Mouse (Mus musculus) heart, postnatal 0 days (tissue): ENCODE measurements at regions not wholly inside any gene's neighbourhood (a gene's known extent, or its start where the extent isn't known, plus 50 kb on each side); places are given as distances from the start of the nearest gene placed in this dataset.

ENCODE experiments used
- ATAC-seq: fragments of 200-750 bp; cut with Nextera tagmentation; 2 replicates; pipeline ENCODE4 v1.8.0; 2017; ENCODE audit warnings: low read depth, moderate number of reproducible peaks, moderate library complexity; ENCODE audit not compliant: insufficient read depth
- DNase-seq: peaks from one replicate; pipeline ENCODE4 v3.0.0-alpha.2; 2016; ENCODE audit warnings: low spot score
- H3K27ac ChIP-seq: fragments of 300-500 bp; sonication (generic); 2 replicates; pipeline ENCODE4 v1.5.1; 2014; ENCODE audit warnings: low read depth, mild to moderate bottlenecking
- H3K27me3 ChIP-seq: fragments of 300-500 bp; sonication (generic); 2 replicates; pipeline ENCODE4 v1.6.1; 2014; ENCODE audit warnings: low read length, mixed read lengths; ENCODE audit not compliant: control insufficient read depth, insufficient read depth
- H3K36me3 ChIP-seq: fragments of 300-500 bp; sonication (generic); replicated peaks from 2 replicates; pipeline ENCODE4 v1.6.1; 2014; ENCODE audit warnings: low read length, mixed read lengths; ENCODE audit not compliant: control insufficient read depth, insufficient read depth
- H3K4me1 ChIP-seq: fragments of 300-500 bp; sonication (generic); 2 replicates; pipeline ENCODE4 v1.6.1; 2014; ENCODE audit warnings: antibody characterized with exemption; ENCODE audit not compliant: control insufficient read depth, insufficient read depth
- H3K4me2 ChIP-seq: fragments of 300-500 bp; sonication (generic); 2 replicates; pipeline ENCODE4 v1.6.1; 2014; ENCODE audit warnings: low read depth, mild to moderate bottlenecking, low read length, moderate library complexity
- H3K4me3 ChIP-seq: fragments of 300-500 bp; sonication (generic); 2 replicates; pipeline ENCODE4 v1.5.1; 2014; ENCODE audit warnings: low read depth, low read length
- H3K9ac ChIP-seq: fragments of 300-500 bp; sonication (generic); replicated peaks from 2 replicates; pipeline ENCODE4 v1.6.1; 2014; ENCODE audit warnings: low read depth, low read length, mixed read lengths
- H3K9me3 ChIP-seq: fragments of 300-500 bp; sonication (generic); replicated peaks from 2 replicates; pipeline ENCODE4 v1.6.1; 2016; ENCODE audit warnings: low read length; ENCODE audit not compliant: control insufficient read depth
- CTCF ChIP-seq: IDR thresholded peaks from 2 replicates; pipeline ENCODE4 v1.5.1; 2016; ENCODE audit warnings: antibody characterized with exemption, control low read depth, low read depth
- EP300 ChIP-seq: IDR thresholded peaks from 2 replicates; pipeline ENCODE4 v1.6.1; 2016; ENCODE audit warnings: antibody characterized with exemption, low read depth
- WGBS: fragments of 180-500 bp; shearing (Covaris S2); extraction: QIAGEN DNeasy Blood & Tissue Kit; methylation state at CpG from one replicate; pipeline ENCODE4 v1.1.7; 2014; 5-methylcytosine and 5-hydroxymethylcytosine counted together

- no peak overlapping the region for H3K27ac ChIP-seq
- no peaks in the 10 kb centered on the region for H3K4me1 ChIP-seq
- no peaks in the 10 kb centered on the region for H3K9me3 ChIP-seq
- H3K36me3 ChIP-seq = no peaks in the 10 kb centered on the region
- ATAC-seq = no peak
- no peak overlapping the region for H3K9ac ChIP-seq
- no peak overlapping the region for H3K4me3 ChIP-seq
- H3K27me3 ChIP-seq = no peaks in the 10 kb centered on the region
- DNase-seq = no peak
- no peak overlapping the region for H3K4me2 ChIP-seq
- TF ChIP-seq EP300 = no peak
- no peak for TF ChIP-seq CTCF
- WGBS = 37% methylated on average over 7 of the region's 7 CpGs
Measured at GRCm38 (mm10) chr8:34623783-34624182, 512.2 kb upstream of the Gm10131 start.

GRCm38 (mm10) chr8:34622177-34623114 lies 510.9 kb upstream of the Gm10131 start:
- DNase-seq (no peak), ATAC-seq (no peak)
- Histone ChIP-seq H3K9me3 (no peaks in the 10 kb centered on the region), H3K27ac (no peak overlapping the region), H3K27me3 (no peaks in the 10 kb centered on the region), H3K9ac (no peak overlapping the region), H3K4me1 (no peaks in the 10 kb centered on the region), H3K4me2 (no peak overlapping the region), H3K36me3 (no peaks in the 10 kb centered on the region), H3K4me3 (no peak overlapping the region)
- TF ChIP-seq EP300 (no peak), CTCF (no peak)
- WGBS = 73% methylated on average over 25 of the region's 25 CpGs

- WGBS = 54% methylated on average over 4 of the region's 5 CpGs
- no peak for TF ChIP-seq EP300
- no peak for ATAC-seq
Measured at GRCm38 (mm10) chr8:34618046-34618445, 506.5 kb upstream of the Gm10131 start.

GRCm38 (mm10) chr8:34614987-34615386 lies 503.4 kb upstream of the Gm10131 start:
- TF ChIP-seq EP300 (no peak), CTCF (no peak)
- DNase-seq = no peak
- peaks cover 3% of the 10 kb centered on the region; the same call in 1 of the 2 replicates for H3K27me3 ChIP-seq
- no peak overlapping the region for H3K9ac ChIP-seq
- no peaks in the 10 kb centered on the region for H3K9me3 ChIP-seq
- H3K4me2 ChIP-seq = no peak overlapping the region
- H3K36me3 ChIP-seq = no peaks in the 10 kb centered on the region
- H3K4me3 ChIP-seq = no peak overlapping the region
- H3K27ac ChIP-seq = no peak overlapping the region
- WGBS = 81% methylated on average over 4 of the region's 4 CpGs
- peaks cover 6% of the 10 kb centered on the region; the same call in 1 of the 2 replicates for H3K4me1 ChIP-seq
- ATAC-seq = no peak

More at GRCm38 (mm10) chr8:34618046-34618445, 506.5 kb upstream of the Gm10131 start:
- Histone ChIP-seq H3K4me3 (no peak overlapping the region), H3K27ac (no peak overlapping the region), H3K4me2 (no peak overlapping the region), H3K9ac (no peak overlapping the region), H3K27me3 (peaks cover 3% of the 10 kb centered on the region; the same call in 1 of the 2 replicates), H3K36me3 (no peaks in the 10 kb centered on the region), H3K4me1 (peaks cover 6% of the 10 kb centered on the region; the same call in 1 of the 2 replicates), H3K9me3 (no peaks in the 10 kb centered on the region)
- no peak for DNase-seq

- 56% methylated on average over 10 of the region's 10 CpGs for WGBS
- Histone ChIP-seq H3K27me3 (peaks cover 3% of the 10 kb centered on the region; the same call in 1 of the 2 replicates), H3K4me2 (no peak overlapping the region), H3K27ac (peak overlapping the region; percentile 47; the same call in 1 of the 2 replicates), H3K4me3 (no peak overlapping the region), H3K9ac (no peak overlapping the region), H3K36me3 (no peaks in the 10 kb centered on the region), H3K9me3 (no peaks in the 10 kb centered on the region), H3K4me1 (peaks cover 6% of the 10 kb centered on the region; the same call in 1 of the 2 replicates)
- TF ChIP-seq CTCF = no peak
- TF ChIP-seq EP300 = no peak
- DNase-seq = peak; percentile 17
- peak; percentile 83 for ATAC-seq
Measured at GRCm38 (mm10) chr8:34614031-34614526, 502.5 kb upstream of the Gm10131 start.
